Mouse (Mus musculus): ENCODE measurements at regions not wholly inside any gene's neighbourhood (a gene's known extent, or its start where the extent isn't known, plus 50 kb on each side); places are given as distances from the start of the nearest gene placed in this dataset.

DNA sequence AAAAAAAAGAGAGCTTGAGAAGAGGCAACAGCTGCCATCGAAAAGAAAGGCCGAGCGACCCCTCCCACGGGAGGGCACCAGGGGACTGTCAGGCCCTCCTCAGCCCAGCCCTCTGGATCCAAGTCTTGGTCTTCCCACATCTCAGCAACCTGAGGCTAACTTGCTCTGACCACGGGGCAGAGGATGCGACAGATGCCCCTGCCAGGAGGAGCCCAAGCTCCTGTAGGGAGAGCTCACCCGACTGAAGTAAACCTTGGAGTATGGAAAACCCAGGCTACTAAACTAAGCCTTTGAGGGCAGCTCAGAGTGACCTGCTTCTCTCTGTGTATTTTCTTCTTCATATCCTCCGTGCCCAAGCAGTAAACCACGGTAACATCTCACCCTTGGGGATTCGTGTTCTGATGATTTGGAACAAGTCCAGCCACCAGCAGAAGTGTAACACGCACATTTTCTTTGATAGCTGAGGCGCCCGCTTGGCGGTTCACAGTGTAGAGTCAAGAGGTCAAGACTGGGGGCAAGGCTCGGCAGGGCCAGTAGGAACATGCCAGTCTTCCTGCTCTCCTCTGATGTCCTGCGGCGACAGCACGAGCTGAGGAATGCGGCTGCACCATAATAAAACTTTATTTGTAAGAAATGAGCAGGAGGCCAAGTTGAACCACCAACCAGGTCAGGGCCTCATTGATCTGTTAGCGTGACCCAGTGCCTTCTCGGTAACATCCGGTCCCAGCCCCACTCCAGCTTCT is 59.0 kb upstream of the A530016L24Rik start:
- Histone ChIP-seq H3K27me3 (ENCODE audit: control insufficient read depth, insufficient read depth, low read length) (no peaks in the 10 kb centered on the region), H3K36me3 (ENCODE audit: control insufficient read depth, insufficient read depth, low read length) (no peaks in the 10 kb centered on the region), H3K27ac (ENCODE audit: control insufficient read depth, insufficient read depth, low read depth, low read length) (no peak overlapping the region), H3K4me1 (ENCODE audit: control insufficient read depth, insufficient read depth, low read length) (peaks cover 3% of the 10 kb centered on the region; the same call in 1 of the 2 replicates), H3K4me3 (ENCODE audit: control insufficient read depth, low read depth, low read length) (no peak overlapping the region)
- TF ChIP-seq POLR2A (IDR thresholded peaks at IDR 0.05; ENCODE audit: control insufficient read depth, low read depth, low read length) (no peak), CTCF (IDR thresholded peaks at IDR 0.05; ENCODE audit: control insufficient read depth, insufficient read depth, insufficient replicate concordance, low read depth, low read length) (no peak)

DNA sequence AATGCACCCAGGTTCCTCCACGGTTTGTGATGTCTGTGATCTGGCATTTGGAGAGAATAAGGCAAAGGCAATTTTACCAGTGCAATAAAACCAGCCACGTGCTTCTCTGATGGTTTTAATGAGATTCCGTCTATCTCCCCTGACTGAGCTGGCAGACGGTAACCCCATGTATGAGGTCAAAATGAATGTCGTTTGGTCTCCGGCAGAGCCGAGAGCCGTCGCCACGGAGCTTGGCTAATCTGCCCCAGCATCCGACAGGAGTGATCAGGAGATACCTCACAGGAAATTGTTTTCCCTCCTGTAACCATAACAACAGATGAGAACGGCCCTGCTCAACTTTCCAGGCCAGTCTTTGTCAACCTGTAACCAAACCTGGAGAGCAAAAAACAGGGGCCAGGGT is 55.9 kb upstream of the A530016L24Rik start:
- Histone ChIP-seq H3K36me3 (ENCODE audit: control insufficient read depth, insufficient read depth, low read length) (no peaks in the 10 kb centered on the region), H3K27me3 (ENCODE audit: control insufficient read depth, insufficient read depth, low read length) (no peaks in the 10 kb centered on the region), H3K27ac (ENCODE audit: control insufficient read depth, insufficient read depth, low read depth, low read length) (no peak overlapping the region), H3K4me3 (ENCODE audit: control insufficient read depth, low read depth, low read length) (no peak overlapping the region), H3K4me1 (ENCODE audit: control insufficient read depth, insufficient read depth, low read length) (peaks cover 3% of the 10 kb centered on the region; the same call in 1 of the 2 replicates)
- no peak for TF ChIP-seq POLR2A (IDR thresholded peaks at IDR 0.05; ENCODE audit: control insufficient read depth, low read depth, low read length)
- no peak for TF ChIP-seq CTCF (IDR thresholded peaks at IDR 0.05; ENCODE audit: control insufficient read depth, insufficient read depth, insufficient replicate concordance, low read depth, low read length)

DNA sequence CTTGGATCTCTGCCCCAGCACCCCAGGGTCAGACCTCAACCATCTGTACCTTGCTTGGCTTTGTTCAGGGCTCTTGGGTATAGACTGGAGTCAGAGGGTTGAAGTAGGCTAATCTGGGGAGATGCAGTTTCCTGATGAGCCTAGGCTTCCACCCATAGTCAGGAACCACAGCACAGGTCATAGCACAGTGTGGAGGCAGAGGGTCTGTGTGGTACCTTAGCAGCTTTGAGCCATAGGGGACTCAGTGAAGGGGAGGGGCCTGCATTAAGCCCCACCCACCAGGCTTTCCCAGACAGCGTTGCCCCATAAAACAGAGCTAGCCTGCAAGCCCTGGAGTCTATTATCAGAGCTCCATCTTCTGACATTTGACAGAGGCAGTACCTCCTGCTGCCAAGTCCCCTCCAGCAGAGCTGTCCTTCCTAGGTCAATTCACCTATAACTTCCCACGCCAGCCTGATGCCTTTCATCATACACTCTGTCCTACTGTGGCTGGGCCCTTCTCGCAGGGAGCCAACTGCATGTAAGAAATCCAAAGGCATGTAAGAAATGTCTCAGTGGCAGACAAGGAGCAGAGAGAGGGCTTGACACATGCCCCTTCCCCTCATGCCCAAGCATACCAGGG is 54.5 kb upstream of the A530016L24Rik start:
- Histone ChIP-seq H3K27ac (ENCODE audit: control insufficient read depth, insufficient read depth, low read depth, low read length) (no peak overlapping the region), H3K36me3 (ENCODE audit: control insufficient read depth, insufficient read depth, low read length) (no peaks in the 10 kb centered on the region), H3K4me1 (ENCODE audit: control insufficient read depth, insufficient read depth, low read length) (no peaks in the 10 kb centered on the region), H3K27me3 (ENCODE audit: control insufficient read depth, insufficient read depth, low read length) (no peaks in the 10 kb centered on the region), H3K4me3 (ENCODE audit: control insufficient read depth, low read depth, low read length) (no peak overlapping the region)
- no peak for TF ChIP-seq POLR2A (IDR thresholded peaks at IDR 0.05; ENCODE audit: control insufficient read depth, low read depth, low read length)
- TF ChIP-seq CTCF (IDR thresholded peaks at IDR 0.05; ENCODE audit: control insufficient read depth, insufficient read depth, insufficient replicate concordance, low read depth, low read length), result no peak

DNA sequence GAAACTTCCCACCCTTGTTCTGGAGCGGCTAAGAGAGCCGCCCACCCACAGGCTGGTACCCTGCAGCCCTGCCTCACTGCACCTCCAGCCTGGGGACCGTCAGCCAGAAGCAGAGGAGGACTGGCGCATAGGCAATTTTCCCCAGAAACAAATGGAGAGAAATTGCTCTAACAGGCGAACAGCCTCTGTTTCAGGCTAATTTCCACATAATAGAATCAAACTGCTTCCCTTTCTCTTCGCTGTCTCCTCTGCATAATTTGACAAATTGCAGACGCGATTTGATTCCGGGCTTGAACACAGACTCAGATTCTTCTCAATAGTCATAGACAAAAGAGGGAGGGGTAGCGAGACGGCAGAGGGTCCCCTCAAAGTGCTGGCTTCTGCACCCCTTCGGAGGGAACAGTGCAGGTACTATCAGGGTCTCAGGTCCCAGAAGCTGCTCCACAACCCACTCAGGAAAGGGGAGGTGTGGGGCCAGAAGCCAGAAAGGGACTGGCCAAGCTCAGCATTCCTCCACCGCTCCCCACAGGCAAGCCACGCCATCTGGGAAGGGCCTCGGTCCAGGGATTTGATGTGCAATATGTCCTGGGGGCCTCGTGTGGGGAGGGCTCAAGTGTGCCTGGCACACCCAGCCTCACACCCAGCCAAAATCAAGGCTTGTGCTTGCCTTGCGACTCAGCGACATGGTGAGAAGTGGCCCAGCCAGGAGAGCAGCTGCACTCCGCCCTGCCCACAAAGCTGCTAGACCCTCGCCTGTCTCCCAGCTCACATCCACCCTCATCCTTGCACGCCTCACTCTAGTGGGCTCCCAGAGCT is 53.7 kb upstream of the A530016L24Rik start:
- no peak for TF ChIP-seq CTCF (IDR thresholded peaks at IDR 0.05; ENCODE audit: control insufficient read depth, insufficient read depth, insufficient replicate concordance, low read depth, low read length)
- no peak for TF ChIP-seq POLR2A (IDR thresholded peaks at IDR 0.05; ENCODE audit: control insufficient read depth, low read depth, low read length)
- H3K27ac ChIP-seq (ENCODE audit: control insufficient read depth, insufficient read depth, low read depth, low read length), result no peak overlapping the region
- H3K4me1 ChIP-seq (ENCODE audit: control insufficient read depth, insufficient read depth, low read length), result no peaks in the 10 kb centered on the region
- H3K27me3 ChIP-seq (ENCODE audit: control insufficient read depth, insufficient read depth, low read length), result no peaks in the 10 kb centered on the region
- H3K36me3 ChIP-seq (ENCODE audit: control insufficient read depth, insufficient read depth, low read length), result no peaks in the 10 kb centered on the region
- H3K4me3 ChIP-seq (ENCODE audit: control insufficient read depth, low read depth, low read length), result no peak overlapping the region

DNA sequence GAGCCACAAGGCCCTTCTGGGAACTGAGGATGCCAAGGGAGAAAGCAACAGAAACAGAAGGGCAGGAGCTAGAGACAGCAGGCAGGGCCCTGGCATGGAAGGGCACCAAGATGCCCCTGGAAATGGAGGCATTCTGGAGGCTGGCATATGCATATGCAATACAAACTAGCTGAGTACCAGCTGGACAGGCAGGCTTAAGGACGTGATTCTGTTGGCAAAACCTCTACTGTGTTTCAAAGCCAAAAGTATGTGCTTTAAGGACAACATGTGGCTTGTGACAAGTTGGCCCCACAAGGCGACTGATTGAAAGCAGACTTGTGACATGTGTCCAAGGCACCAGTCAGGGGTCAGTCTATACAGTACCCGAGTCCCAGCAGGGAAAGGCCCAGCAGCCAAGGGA is 52.2 kb upstream of the A530016L24Rik start:
- Histone ChIP-seq H3K4me1 (ENCODE audit: control insufficient read depth, insufficient read depth, low read length) (no peaks in the 10 kb centered on the region), H3K4me3 (ENCODE audit: control insufficient read depth, low read depth, low read length) (no peak overlapping the region), H3K36me3 (ENCODE audit: control insufficient read depth, insufficient read depth, low read length) (no peaks in the 10 kb centered on the region), H3K27me3 (ENCODE audit: control insufficient read depth, insufficient read depth, low read length) (no peaks in the 10 kb centered on the region), H3K27ac (ENCODE audit: control insufficient read depth, insufficient read depth, low read depth, low read length) (no peak overlapping the region)
- TF ChIP-seq POLR2A (IDR thresholded peaks at IDR 0.05; ENCODE audit: control insufficient read depth, low read depth, low read length), result no peak
- no peak for TF ChIP-seq CTCF (IDR thresholded peaks at IDR 0.05; ENCODE audit: control insufficient read depth, insufficient read depth, insufficient replicate concordance, low read depth, low read length)

DNA sequence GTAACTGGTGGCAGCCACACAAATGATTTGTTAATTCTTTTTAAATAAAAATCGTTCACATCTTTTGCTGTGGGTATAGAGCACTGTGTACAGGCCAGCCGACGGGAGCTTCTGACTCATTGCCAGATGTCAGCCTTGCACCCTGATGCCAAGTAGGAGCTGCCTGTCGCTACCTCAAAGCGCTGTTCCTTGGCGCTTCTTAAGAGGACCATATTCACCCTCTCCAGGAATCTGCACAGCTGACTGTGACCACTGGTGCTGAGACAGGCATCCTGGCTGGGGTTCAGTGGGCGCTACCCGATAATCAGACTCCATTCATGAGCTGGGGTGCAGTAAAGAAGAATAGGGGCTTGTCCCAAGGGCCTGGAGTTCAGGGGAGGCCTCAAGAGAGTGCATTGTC is 51.0 kb upstream of the A530016L24Rik start:
- TF ChIP-seq CTCF (IDR thresholded peaks at IDR 0.05; ENCODE audit: control insufficient read depth, insufficient read depth, insufficient replicate concordance, low read depth, low read length), result no peak
- no peak for TF ChIP-seq POLR2A (IDR thresholded peaks at IDR 0.05; ENCODE audit: control insufficient read depth, low read depth, low read length)
- H3K27ac ChIP-seq (ENCODE audit: control insufficient read depth, insufficient read depth, low read depth, low read length), result no peak overlapping the region
- H3K36me3 ChIP-seq (ENCODE audit: control insufficient read depth, insufficient read depth, low read length), result no peaks in the 10 kb centered on the region
- H3K4me1 ChIP-seq (ENCODE audit: control insufficient read depth, insufficient read depth, low read length), result no peaks in the 10 kb centered on the region
- H3K27me3 ChIP-seq (ENCODE audit: control insufficient read depth, insufficient read depth, low read length), result no peaks in the 10 kb centered on the region
- no peak overlapping the region for H3K4me3 ChIP-seq (ENCODE audit: control insufficient read depth, low read depth, low read length)
